Mouse (Mus musculus): Measurements from ENCODE around the gene Fam57b.

The Fam57b gene

DNA sequence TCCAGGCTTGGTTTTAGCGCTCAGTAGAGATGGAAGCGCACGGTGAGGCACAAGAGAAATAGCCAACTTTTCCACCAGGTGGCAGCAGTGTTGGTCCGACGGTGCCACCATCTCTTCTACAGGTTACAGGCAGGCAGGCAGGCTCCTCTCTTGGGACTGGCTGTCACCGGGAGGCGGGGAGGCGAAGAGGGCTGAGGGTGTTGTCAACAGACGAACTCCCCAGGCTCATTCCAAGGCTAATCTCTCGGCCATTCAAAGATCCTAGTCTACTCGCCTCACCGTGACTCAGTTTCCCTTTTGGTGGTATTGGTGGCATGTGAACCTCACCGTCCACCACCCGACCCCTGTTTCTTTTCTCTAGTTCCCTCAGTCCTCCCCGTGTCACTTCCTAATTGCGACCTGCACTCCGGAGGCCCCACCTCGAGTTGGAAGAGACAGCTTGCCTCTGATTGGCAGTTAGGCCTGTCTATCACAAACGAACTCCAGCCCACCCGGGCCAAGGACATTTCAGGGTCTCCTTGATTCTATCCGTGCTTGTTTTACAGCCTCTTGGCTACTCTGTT lies 34.6 kb downstream of the Fam57b start:
- peak; percentile 91 for DNase-seq

DNA sequence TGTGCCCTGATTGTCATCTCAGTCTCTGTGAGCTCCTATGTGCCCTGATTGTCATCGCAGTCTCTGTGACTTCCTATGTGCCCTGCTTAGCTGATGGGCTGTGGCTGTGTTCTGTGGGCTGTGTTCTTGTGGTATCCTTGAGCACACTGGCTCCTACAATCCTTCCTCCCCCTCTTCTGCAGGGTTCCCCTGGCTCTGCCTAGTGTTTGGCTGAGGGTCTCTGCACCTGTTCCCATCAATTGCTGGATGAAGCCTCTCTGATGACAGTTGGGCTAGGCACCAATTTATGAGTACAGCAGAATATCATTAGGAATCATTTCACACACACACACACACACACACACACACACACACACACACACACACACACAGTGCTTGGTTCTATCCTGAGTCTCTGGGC lies 35.8 kb downstream of the Fam57b start:
- no peak for DNase-seq

- no peak for DNase-seq
Observed at GRCm38 (mm10) chr7:126843276-126843675, 45.8 kb downstream of the Fam57b start.

- DNase-seq: peak in 1 of 2 experiments; percentile 2
Observed at GRCm38 (mm10) chr7:126845516-126845915, 48.0 kb downstream of the Fam57b start.

DNA sequence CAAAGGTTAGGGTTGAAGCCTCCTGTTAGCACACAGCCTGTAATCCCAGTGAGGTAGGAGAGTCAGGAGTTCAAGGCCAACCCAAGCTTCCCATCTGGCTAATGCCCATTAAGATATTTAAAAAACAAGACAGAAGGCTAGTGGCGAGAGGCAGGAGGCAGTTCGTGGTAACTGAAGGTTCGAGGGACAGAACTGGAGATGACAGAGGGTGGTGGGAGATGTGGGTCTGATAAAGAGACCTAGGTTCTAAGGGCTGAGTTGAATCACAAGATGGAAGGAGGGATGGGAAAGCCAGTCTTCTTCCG lies 49.6 kb downstream of the Fam57b start, which contains the start of gene Doc2a:
Doc2a (plus strand) TSS at position 301 of the 305 bp plus-strand sequence.
- DNase-seq: no peak

DNA sequence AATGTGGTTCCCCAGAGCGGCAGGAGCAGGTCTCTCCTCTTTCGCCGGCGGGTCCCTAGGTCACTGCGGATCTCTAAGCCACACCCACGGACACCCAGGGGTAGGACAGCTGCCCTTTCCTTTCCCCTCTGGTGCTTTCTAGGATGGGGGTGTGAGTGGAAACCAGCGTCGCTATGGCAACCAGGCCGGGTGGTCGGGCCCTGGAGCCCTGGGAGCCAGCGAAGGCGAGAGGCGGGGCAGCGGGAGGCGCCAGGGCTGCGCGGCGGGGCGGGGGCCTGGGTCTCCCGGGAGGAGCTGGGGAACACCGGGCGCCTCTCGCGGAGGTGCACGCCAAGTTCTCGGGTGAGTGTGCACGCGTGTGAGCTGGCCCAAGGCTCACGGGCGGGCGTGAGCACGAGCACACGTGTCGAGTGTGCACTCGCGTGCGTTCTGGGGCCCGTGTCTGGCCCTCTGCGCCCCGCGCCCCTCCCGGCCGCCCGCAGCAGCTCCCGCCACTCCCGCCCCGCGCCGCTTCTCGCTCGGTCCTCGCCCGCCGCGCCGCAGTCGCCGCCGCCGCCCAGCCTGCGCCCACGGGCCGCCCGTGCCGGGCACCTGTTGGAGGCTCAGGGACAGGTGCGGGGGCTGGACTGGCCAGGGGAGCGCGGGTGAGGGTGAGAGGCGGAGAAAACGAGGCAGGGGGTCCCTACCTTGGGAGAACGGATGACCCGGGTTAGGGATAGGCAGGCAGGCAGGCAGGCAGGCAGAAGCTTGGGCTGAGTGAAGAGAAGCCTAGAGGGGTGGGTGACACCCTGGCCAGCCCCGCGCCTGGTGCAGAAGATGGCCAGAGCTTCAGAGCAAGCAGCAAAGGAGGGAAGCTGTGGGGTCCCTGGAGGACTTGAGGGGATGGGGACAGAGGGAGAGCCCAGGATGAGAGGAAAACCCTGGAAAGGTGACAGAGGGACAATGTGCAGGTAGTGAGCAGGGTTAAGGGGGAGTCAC lies 50.2 kb downstream of the Fam57b start:
- no peak for DNase-seq

DNA sequence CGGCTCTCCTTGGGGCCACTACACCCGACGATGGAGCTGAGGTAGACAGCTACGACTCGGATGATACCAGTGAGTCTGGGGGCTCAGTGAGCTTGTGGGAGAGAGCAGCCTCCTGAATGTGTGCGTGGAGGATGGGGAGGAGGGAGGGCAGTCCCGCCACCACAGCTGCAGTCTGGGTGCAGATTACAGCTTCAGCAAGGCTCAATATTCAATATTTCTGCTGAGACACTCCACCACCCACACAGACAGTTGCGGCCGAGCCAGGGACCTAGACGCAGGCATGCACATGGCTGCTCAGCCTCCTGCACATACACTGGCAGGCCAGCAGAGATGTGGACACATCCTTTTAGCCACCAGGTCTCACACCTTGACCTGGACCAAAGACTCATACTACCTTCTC lies 51.3 kb downstream of the Fam57b start:
- DNase-seq: no peak

DNA sequence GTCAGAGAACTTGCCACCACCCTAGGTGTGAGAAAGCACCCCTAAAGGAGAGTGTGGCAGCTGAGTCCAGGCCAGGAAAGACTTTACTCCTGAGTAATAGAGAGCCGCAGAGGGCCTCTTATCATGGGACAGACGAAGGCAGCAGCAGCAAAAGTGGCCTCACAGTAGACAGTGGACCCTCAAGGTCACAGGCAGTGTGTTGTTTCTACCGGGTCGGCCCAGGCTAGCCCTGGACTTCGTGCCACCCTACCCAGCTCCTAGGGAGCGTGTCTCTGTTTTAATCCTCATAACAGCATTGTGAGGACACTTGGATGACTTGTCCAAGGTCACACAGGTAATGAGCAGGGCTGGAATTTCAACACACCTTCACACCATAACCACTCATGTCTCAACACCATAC lies 52.7 kb downstream of the Fam57b start:
- peak in 1 of 2 experiments; percentile 33 for DNase-seq

GRCm38 (mm10) chr7:126851192-126851591 lies 53.7 kb downstream of the Fam57b start:
- peak in 1 of 2 experiments; percentile 36 for DNase-seq

GRCm38 (mm10) chr7:126853454-126853853 lies 56.0 kb downstream of the Fam57b start:
- DNase-seq: peak; percentile 72 to 91

DNA sequence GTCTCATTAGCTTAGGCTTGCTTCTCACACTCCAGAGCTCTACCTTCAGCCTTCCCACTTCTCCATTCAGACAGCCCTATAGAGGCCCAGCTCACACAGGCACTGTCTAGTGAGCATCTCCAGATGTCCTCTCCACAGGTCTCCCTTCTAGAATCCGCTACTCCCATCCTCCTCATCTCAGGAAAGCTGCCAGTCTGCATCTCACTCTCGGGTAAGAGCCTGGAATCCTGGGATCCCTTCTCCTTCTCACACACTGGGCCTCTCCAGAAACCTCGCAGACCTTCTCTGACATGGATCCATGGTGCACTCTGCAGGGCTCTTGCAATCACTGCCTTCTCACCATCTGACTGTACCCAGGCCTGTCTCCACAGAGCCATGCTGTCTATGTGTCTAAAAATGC lies 58.2 kb downstream of the Fam57b start:
- no peak for DNase-seq

DNA sequence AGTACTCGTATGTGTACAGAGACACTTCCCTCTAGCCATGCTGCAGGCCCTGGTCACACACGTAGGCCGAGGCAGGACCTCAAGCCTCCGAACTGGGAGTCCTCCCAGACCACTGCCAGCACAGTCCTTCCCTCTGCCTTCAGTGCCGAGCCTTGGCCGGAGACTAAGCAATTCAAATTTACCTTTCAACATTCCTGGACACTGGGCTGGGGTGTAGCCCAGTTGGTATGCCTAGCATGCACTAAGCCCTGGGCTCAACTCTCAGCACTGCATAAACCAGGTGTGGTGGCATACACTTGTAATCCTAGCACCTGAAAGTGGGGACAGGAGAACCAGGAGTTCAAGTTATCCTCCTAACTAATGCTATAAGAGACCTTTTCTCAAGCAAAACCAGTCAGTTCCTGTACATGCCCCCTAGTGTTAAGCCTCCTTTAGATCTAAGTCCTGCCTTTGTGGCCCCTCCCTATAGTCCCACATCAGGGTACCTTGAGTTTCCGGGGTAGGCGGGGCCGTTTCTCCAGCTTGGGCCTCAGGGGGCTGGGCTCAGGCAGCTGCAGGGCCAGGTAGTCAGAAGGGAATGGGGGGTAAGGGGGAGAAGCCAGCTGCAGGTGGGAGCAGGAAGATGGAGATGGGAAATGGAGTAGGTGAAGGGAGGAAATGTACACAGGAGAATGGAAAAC lies 59.4 kb downstream of the Fam57b start:
- DNase-seq: peak in 1 of 2 experiments; percentile 29

GRCm38 (mm10) chr7:126860987-126861386 lies 63.5 kb downstream of the Fam57b start:
- no peak for DNase-seq

GRCm38 (mm10) chr7:126861429-126862130 lies 64.1 kb downstream of the Fam57b start, which contains the start of gene Hirip3:
Gene Hirip3 (plus strand): TSS chr7:126861972.
- DNase-seq: peak; percentile 97 to 98

- peak; percentile 97 for DNase-seq
Observed at GRCm38 (mm10) chr7:126862147-126862784, 64.8 kb downstream of the Fam57b start, which contains the start of gene Ino80e. Gene Ino80e (minus strand): TSS chr7:126862377.

DNA sequence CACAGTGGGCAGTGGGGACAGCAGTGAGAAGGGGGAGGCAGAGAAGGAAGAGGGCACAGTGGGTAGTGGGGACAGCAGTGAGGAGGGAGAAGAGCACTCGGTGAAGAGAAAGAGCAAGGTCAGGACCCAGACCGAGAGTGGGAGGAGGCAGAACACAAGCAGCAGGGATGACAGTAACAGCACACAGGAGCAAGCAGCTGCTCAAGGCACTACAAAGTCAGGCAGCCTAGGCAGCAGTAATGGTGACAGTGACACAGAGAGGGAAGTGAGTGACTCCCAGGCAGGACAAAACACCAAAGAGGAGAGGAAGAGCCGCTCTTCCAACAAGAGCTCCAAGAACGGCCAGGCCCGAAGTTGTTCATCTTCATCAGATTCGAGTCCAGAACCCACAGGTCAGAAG lies 66.3 kb downstream of the Fam57b start:
- DNase-seq: no peak

- DNase-seq: no peak
Observed at GRCm38 (mm10) chr7:126867534-126867933, 70.1 kb downstream of the Fam57b start.

- DNase-seq: no peak
Observed at GRCm38 (mm10) chr7:126868003-126868402, 70.5 kb downstream of the Fam57b start.

GRCm38 (mm10) chr7:126869780-126870519 lies 72.5 kb downstream of the Fam57b start:
- DNase-seq: no peak

GRCm38 (mm10) chr7:126870520-126870891 lies 73.0 kb downstream of the Fam57b start:
- DNase-seq: no peak

- no peak for DNase-seq
Observed at GRCm38 (mm10) chr7:126877239-126877638, 79.8 kb downstream of the Fam57b start.

Measured in kidney, postnatal 25 days (tissue).